Comparison of ENCODE assay signal across 11 mouse cellular contexts in genomic region chr4:151853949-151854348, GRCm38 (mm10). TPM values are rescaled to one million over a fixed set of nuclear protein-coding genes. Genes with fewer than 3 reads are reported as not detected.
DNase-seq lines count a peak whose midpoint lies in the region; ATAC-seq and TF ChIP-seq lines count a peak whose summit lies in the region.
"Had no signal": no experiment of that assay in that cellular context is flagged by ENCODE, and none has a peak within 500 bp of the region (broad histone marks: within the 10 kb centered on the region; RNA-seq: fewer than 3 reads in every experiment).

No protein-coding gene starts in this region.

- no peaks in the 10 kb centered on the region for H3K27me3 ChIP-seq in hindbrain, postnatal 0 days (ENCODE audit: insufficient read depth, low read length)
- H3K27me3 ChIP-seq in hindbrain, embryonic 10.5 days (ENCODE audit: insufficient read depth, poor library complexity, severe bottlenecking): no peaks in the 10 kb centered on the region
- H3K27me3 ChIP-seq in midbrain, postnatal 0 days (ENCODE audit: insufficient read depth, low read length): no peaks in the 10 kb centered on the region
- H3K27me3 ChIP-seq in midbrain, embryonic 11.5 days (ENCODE audit: control insufficient read depth, insufficient read depth, low read length): no peaks in the 10 kb centered on the region
- H3K27me3 ChIP-seq in splenic B cell, adult 2 months (ENCODE audit: control insufficient read depth, insufficient read depth, low read length, poor library complexity, severe bottlenecking): no peaks in the 10 kb centered on the region
- H3K27me3 ChIP-seq: limb, embryonic 15.5 days had no signal

- no peaks in the 10 kb centered on the region for H3K9me3 ChIP-seq in hindbrain, postnatal 0 days (ENCODE audit: low read length)
- H3K9me3 ChIP-seq in hindbrain, embryonic 10.5 days: no peaks in the 10 kb centered on the region
- H3K9me3 ChIP-seq in midbrain, postnatal 0 days (ENCODE audit: low read length): no peaks in the 10 kb centered on the region
- H3K9me3 ChIP-seq in midbrain, embryonic 11.5 days (ENCODE audit: control insufficient read depth, low read length): no peaks in the 10 kb centered on the region
- H3K9me3 ChIP-seq: limb, embryonic 15.5 days had no signal

- H3K4me3 ChIP-seq in hindbrain, postnatal 0 days (ENCODE audit: low read length): no peak overlapping the region
- H3K4me3 ChIP-seq in hindbrain, embryonic 10.5 days: no peak overlapping the region
- H3K4me3 ChIP-seq in midbrain, postnatal 0 days (ENCODE audit: low read depth, low read length): no peak overlapping the region
- H3K4me3 ChIP-seq in midbrain, embryonic 11.5 days (ENCODE audit: low read depth, low read length): no peak overlapping the region
- H3K4me3 ChIP-seq: limb, embryonic 15.5 days had no signal

- no peaks in the 10 kb centered on the region for H3K4me1 ChIP-seq in hindbrain, postnatal 0 days (ENCODE audit: insufficient read depth, low read length)
- H3K4me1 ChIP-seq in hindbrain, embryonic 10.5 days (replicated peaks): 0 out of 2 replicates have a peak, but pooled peaks cover 5% of the 10 kb centered on the region
- no peaks in the 10 kb centered on the region for H3K4me1 ChIP-seq in midbrain, postnatal 0 days (ENCODE audit: insufficient read depth, low read length)
- H3K4me1 ChIP-seq in midbrain, embryonic 11.5 days (ENCODE audit: control insufficient read depth, insufficient read depth, low read length): no peaks in the 10 kb centered on the region

- no peak overlapping the region for H3K9ac ChIP-seq in hindbrain, postnatal 0 days (replicated peaks; ENCODE audit: low read length)
- H3K9ac ChIP-seq in midbrain, postnatal 0 days (replicated peaks; ENCODE audit: low read length, poor library complexity, severe bottlenecking): no peak overlapping the region
- no peak overlapping the region for H3K9ac ChIP-seq in midbrain, embryonic 11.5 days (ENCODE audit: low read length)
- H3K9ac ChIP-seq: limb, embryonic 15.5 days had no signal

- intact Hi-C loops in left cerebral cortex, postnatal 4 days (cut with DNase I): loop anchor here (5.0 to 10.0 kb wide), 2 partner anchors 369 to 702 kb away; no protein-coding TSS in a partner anchor

- H3K27ac ChIP-seq in hindbrain, postnatal 0 days: no peak overlapping the region
- H3K27ac ChIP-seq in hindbrain, embryonic 10.5 days: no peak overlapping the region
- H3K27ac ChIP-seq in midbrain, postnatal 0 days (ENCODE audit: low read depth, low read length): no peak overlapping the region
- no peak overlapping the region for H3K27ac ChIP-seq in midbrain, embryonic 11.5 days (ENCODE audit: low read depth, low read length)
- H3K27ac ChIP-seq: limb, embryonic 15.5 days had no signal

- no peaks in the 10 kb centered on the region for H3K36me3 ChIP-seq in hindbrain, postnatal 0 days (ENCODE audit: insufficient read depth, low read length)
- H3K36me3 ChIP-seq in hindbrain, embryonic 10.5 days: peaks cover 13% of the 10 kb centered on the region
- H3K36me3 ChIP-seq in midbrain, postnatal 0 days (ENCODE audit: insufficient read depth, low read length): no peaks in the 10 kb centered on the region
- no peaks in the 10 kb centered on the region for H3K36me3 ChIP-seq in midbrain, embryonic 11.5 days (ENCODE audit: control insufficient read depth, insufficient read depth, low read length)
- no peaks in the 10 kb centered on the region for H3K36me3 ChIP-seq in splenic B cell, adult 2 months (ENCODE audit: control insufficient read depth, insufficient read depth, low read length, poor library complexity, severe bottlenecking)

- no peak for ATAC-seq in hindbrain, postnatal 0 days
- ATAC-seq in midbrain, postnatal 0 days (ENCODE audit: low FRiP score): no peak
- no peak for ATAC-seq in midbrain, embryonic 11.5 days (ENCODE audit: low FRiP score)
- no peak for ATAC-seq in erythroblast, adult 5-6 weeks (replicated peaks; ENCODE audit: low FRiP score, poor library complexity, severe bottlenecking)

- peak; percentile 66 for TF ChIP-seq CTCF in hindbrain, postnatal 0 days (IDR thresholded peaks at IDR 0.05; ENCODE audit: low read depth)
- peak; percentile 76 for TF ChIP-seq CTCF in midbrain, postnatal 0 days (IDR thresholded peaks at IDR 0.05)

- peak; percentile 73 for DNase-seq in hindbrain, postnatal 0 days (ENCODE audit: low spot score)
- no peak for DNase-seq in hindbrain, embryonic 10.5 days (ENCODE audit: low spot score)
- DNase-seq in midbrain, postnatal 0 days (ENCODE audit: low spot score): peak; percentile 82
- no peak for DNase-seq in midbrain, embryonic 11.5 days (ENCODE audit: low spot score, missing footprints)
- peak; percentile 43 for DNase-seq in brain, embryonic 18.5 days (ENCODE audit: low read depth, low spot score)
- DNase-seq in splenic B cell, adult 2 months (ENCODE audit: low read depth, low spot score): peak; percentile 36
- no peak for DNase-seq in left cerebral cortex, postnatal 4 days
- DNase-seq: gastrocnemius, postnatal 14 days; heart, postnatal 4 days had no signal

- 58% methylated on average over 3 of the region's 3 CpGs for WGBS in hindbrain, postnatal 0 days
- WGBS in hindbrain, embryonic 10.5 days: 84% methylated on average over 3 of the region's 3 CpGs
- WGBS in midbrain, postnatal 0 days: 49% methylated on average over 3 of the region's 3 CpGs
- WGBS in midbrain, embryonic 11.5 days: 84% methylated on average over 3 of the region's 3 CpGs

- H3K4me2 ChIP-seq in hindbrain, postnatal 0 days (ENCODE audit: low read depth, low read length): no peak overlapping the region
- no peak overlapping the region for H3K4me2 ChIP-seq in midbrain, postnatal 0 days (ENCODE audit: low read depth, low read length, poor library complexity, severe bottlenecking)
- no peak overlapping the region for H3K4me2 ChIP-seq in midbrain, embryonic 11.5 days
- H3K4me2 ChIP-seq: limb, embryonic 15.5 days had no signal

RNA-seq across cellular contexts. Expression of gene Camta1, which starts 7.7 kb away (rescaled TPM):
- 127 and 179 TPM in 2 replicates for total RNA-seq in hindbrain, postnatal 0 days (2014; rRNA removed)
- 133 and 145 TPM in 2 replicates for polyA plus RNA-seq in hindbrain, postnatal 0 days (2015; fragmentation: Nextera tagmentation; extraction: Ambion mirVana)
- 111 and 140 TPM in 2 replicates for polyA plus RNA-seq in hindbrain, embryonic 10.5 days (2016; fragmentation: Nextera tagmentation; extraction: Ambion mirVana)
- total RNA-seq in midbrain, postnatal 0 days (2014; rRNA removed): 153 and 177 TPM in 2 replicates
- polyA plus RNA-seq in midbrain, postnatal 0 days (2015; fragmentation: Nextera tagmentation; extraction: Ambion mirVana): 130 and 140 TPM in 2 replicates
- 150 TPM in 2 replicates for polyA plus RNA-seq in midbrain, embryonic 11.5 days (2014; fragmentation: Nextera tagmentation; extraction: Ambion mirVana)
- 11.7 and 27.8 TPM in 2 replicates for total RNA-seq in erythroblast, adult 5-6 weeks (2015; ENCODE audit: low replicate concordance)
- 4.9 and 25.7 TPM in 2 replicates for total RNA-seq in erythroblast, adult 5-6 weeks (2017; ENCODE audit: low replicate concordance)
- total RNA-seq in left cerebral cortex, postnatal 4 days (2021): 100 to 1,000 TPM; 198 to 204 TPM

Comparison
In these comparisons a context has a peak if more than half of its experiments do, and no peak if none do; other contexts are left out.
1. DNase-seq: peak in hindbrain, postnatal 0 days (single experiment), midbrain, postnatal 0 days (single experiment), brain, embryonic 18.5 days (single experiment) and splenic B cell, adult 2 months (single experiment); none in hindbrain, embryonic 10.5 days (single experiment), midbrain, embryonic 11.5 days (single experiment) and left cerebral cortex, postnatal 4 days (single experiment).